8 mouse cellular contexts compared by ENCODE assay signal in the genomic region with DNA sequence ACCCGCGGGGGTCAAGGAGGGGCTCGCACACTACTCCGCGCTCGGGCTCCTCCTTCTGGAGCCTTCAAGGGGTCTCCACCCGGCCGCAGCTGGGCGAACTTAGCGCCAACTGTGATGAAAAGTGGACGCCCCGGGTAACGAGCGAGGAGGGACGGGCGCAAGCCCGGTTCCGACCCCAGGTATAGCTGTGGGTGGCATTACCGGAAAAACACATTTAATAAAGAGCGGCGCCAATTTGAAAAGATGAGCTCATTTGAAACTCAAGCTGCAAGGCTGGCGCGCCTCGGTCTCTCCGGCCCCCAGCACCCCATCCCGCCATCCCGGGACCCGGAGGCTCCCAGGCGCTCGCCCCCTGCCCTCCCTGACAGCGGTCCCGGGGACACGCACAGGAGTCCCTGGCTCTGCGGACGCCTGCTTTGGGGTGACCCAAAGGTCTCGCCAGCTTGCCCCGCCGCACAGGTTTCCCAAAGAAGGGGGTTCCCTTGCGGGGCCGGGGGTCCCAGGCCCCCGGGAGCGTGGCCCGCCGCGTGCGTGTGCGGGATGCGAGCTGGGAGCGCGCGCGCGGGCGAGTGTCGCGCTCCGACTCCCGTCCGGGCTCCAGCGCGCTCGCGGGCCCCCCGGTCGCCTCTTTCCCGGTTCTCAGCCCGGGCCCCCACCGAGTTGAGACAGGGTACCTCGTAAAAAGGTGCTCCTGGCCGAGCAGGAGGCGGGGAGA. TPM values are rescaled to one million over a fixed set of nuclear protein-coding genes. Genes with fewer than 3 reads are reported as not detected.
DNase-seq lines count a peak whose midpoint lies in the region; ATAC-seq lines count a peak whose summit lies in the region.

No protein-coding gene starts in this region.

- no peaks in the 10 kb centered on the region for H3K9me3 ChIP-seq in forebrain, embryonic 16.5 days (ENCODE audit: control insufficient read depth, low read length)
- no peaks in the 10 kb centered on the region for H3K9me3 ChIP-seq in kidney, embryonic 15.5 days (replicated peaks)
- no peaks in the 10 kb centered on the region for H3K9me3 ChIP-seq in midbrain, embryonic 11.5 days (ENCODE audit: control insufficient read depth, low read length)

- H3K9ac ChIP-seq in forebrain, embryonic 16.5 days (replicated peaks; ENCODE audit: low read depth, low read length), result peak overlapping the region; percentile 81
- peak overlapping the region; percentile 99 for H3K9ac ChIP-seq in kidney, embryonic 15.5 days
- peak overlapping the region; percentile 91 for H3K9ac ChIP-seq in midbrain, embryonic 11.5 days (ENCODE audit: low read length)

- intact Hi-C loops in left cerebral cortex, postnatal 4 days (cut with DNase I), result no loop called here

- peaks cover 12% of the 10 kb centered on the region for H3K4me1 ChIP-seq in forebrain, embryonic 16.5 days (replicated peaks; ENCODE audit: control insufficient read depth, insufficient read depth, low read length)
- H3K4me1 ChIP-seq in kidney, embryonic 15.5 days, result peaks cover 24% of the 10 kb centered on the region
- H3K4me1 ChIP-seq in midbrain, embryonic 11.5 days (ENCODE audit: control insufficient read depth, insufficient read depth, low read length), result peaks cover 18% of the 10 kb centered on the region

- no peaks in the 10 kb centered on the region for H3K36me3 ChIP-seq in forebrain, embryonic 16.5 days (ENCODE audit: control insufficient read depth, insufficient read depth)
- no peaks in the 10 kb centered on the region for H3K36me3 ChIP-seq in kidney, embryonic 15.5 days
- no peaks in the 10 kb centered on the region for H3K36me3 ChIP-seq in midbrain, embryonic 11.5 days (ENCODE audit: control insufficient read depth, insufficient read depth, low read length)

- under 1% methylated on average over 61 of the region's 71 CpGs for WGBS in forebrain, embryonic 16.5 days
- under 1% methylated on average over 66 of the region's 71 CpGs for WGBS in kidney, embryonic 15.5 days
- under 1% methylated on average over 71 of the region's 71 CpGs for WGBS in midbrain, embryonic 11.5 days

- ATAC-seq in forebrain, embryonic 16.5 days, result peak; percentile 16; the same call in 1 of the 2 replicates
- ATAC-seq in kidney, embryonic 15.5 days (replicated peaks; ENCODE audit: low FRiP score), result 0 out of 2 replicates have a peak, but pooled peaks have one; percentile 38
- ATAC-seq in midbrain, embryonic 11.5 days (ENCODE audit: low FRiP score), result peak; percentile 47; the same call in 1 of the 2 replicates

- peak overlapping the region; percentile 80 for H3K4me3 ChIP-seq in forebrain, embryonic 16.5 days (replicated peaks; ENCODE audit: low read length)
- peak overlapping the region; percentile 100 for H3K4me3 ChIP-seq in kidney, embryonic 15.5 days (replicated peaks)
- H3K4me3 ChIP-seq in midbrain, embryonic 11.5 days (ENCODE audit: low read depth, low read length), result peak overlapping the region; percentile 95

- H3K4me2 ChIP-seq in forebrain, embryonic 16.5 days (ENCODE audit: low read length), result peak overlapping the region; percentile 88
- H3K4me2 ChIP-seq in kidney, embryonic 15.5 days, result peak overlapping the region; percentile 89
- peak overlapping the region; percentile 74 for H3K4me2 ChIP-seq in midbrain, embryonic 11.5 days

- peak; percentile 30 for DNase-seq in left cerebral cortex, postnatal 4 days
- no peak for DNase-seq in left cerebral cortex, adult 18-20 months (ENCODE audit: low spot score in 2 of 2)
- DNase-seq in adrenal gland, postnatal 10 days, result peak; percentile 58
- DNase-seq in midbrain, embryonic 11.5 days (ENCODE audit: low spot score, missing footprints), result peak; percentile 98
- DNase-seq in urinary bladder, postnatal 14 days (ENCODE audit: low spot score), result peak; percentile 28
- no peak for DNase-seq in left cerebral cortex, adult 11 months (ENCODE audit: low spot score)

- peak overlapping the region; percentile 83 for H3K27ac ChIP-seq in forebrain, embryonic 16.5 days (ENCODE audit: low read length)
- H3K27ac ChIP-seq in kidney, embryonic 15.5 days, result peak overlapping the region; percentile 96
- peak overlapping the region; percentile 87 for H3K27ac ChIP-seq in midbrain, embryonic 11.5 days (ENCODE audit: low read depth, low read length)

- H3K27me3 ChIP-seq in forebrain, embryonic 16.5 days (replicated peaks; ENCODE audit: control insufficient read depth, insufficient read depth, low read length), result 0 out of 2 replicates have a peak, but pooled peaks cover 2% of the 10 kb centered on the region
- no peaks in the 10 kb centered on the region for H3K27me3 ChIP-seq in kidney, embryonic 15.5 days
- no peaks in the 10 kb centered on the region for H3K27me3 ChIP-seq in midbrain, embryonic 11.5 days (ENCODE audit: control insufficient read depth, insufficient read depth, low read length)

RNA-seq across cellular contexts. Expression of a gene that starts 1.6 kb away (rescaled TPM):
- total RNA-seq in left cerebral cortex, postnatal 4 days (2021), result 10 to 100 TPM in 1 of 2 experiments, 1 to 10 TPM in 1; 7.1 to 10.0 TPM
- total RNA-seq in left cerebral cortex, adult 18-20 months (2021), result under 1 TPM; 0.68 to 1.00 TPM
- 10 to 100 TPM; 15.8 to 21.8 TPM for total RNA-seq in adrenal gland, postnatal 10 days (2021)
- polyA plus RNA-seq in forebrain, embryonic 16.5 days (2015; fragmentation: Nextera tagmentation; extraction: Ambion mirVana), result 22.7 and 23.2 TPM in 2 replicates
- polyA plus RNA-seq in kidney, embryonic 15.5 days (2015; fragmentation: Nextera tagmentation; extraction: Ambion mirVana), result 97.9 and 103 TPM in 2 replicates
- polyA plus RNA-seq in midbrain, embryonic 11.5 days (2014; fragmentation: Nextera tagmentation; extraction: Ambion mirVana), result 108 and 109 TPM in 2 replicates

Comparison
In these comparisons a context has a peak if more than half of its experiments do, and no peak if none do; other contexts are left out.
1. DNase-seq: peak in left cerebral cortex, postnatal 4 days (single experiment), adrenal gland, postnatal 10 days (single experiment), midbrain, embryonic 11.5 days (single experiment) and urinary bladder, postnatal 14 days (single experiment); none in left cerebral cortex, adult 18-20 months (0 of 2) and left cerebral cortex, adult 11 months (single experiment).
2. RNA of a gene that starts 1.6 kb away (total RNA-seq): 15.8 to 21.8 TPM in adrenal gland, postnatal 10 days and 7.1 to 10.0 TPM in left cerebral cortex, postnatal 4 days; 0.68 to 1.00 TPM in left cerebral cortex, adult 18-20 months; every median in the first group is over 4 times any median in the second.
3. Peak in every context shown above with its lines, with median percentiles within 50 percentile points of each other: ATAC-seq, H3K27ac ChIP-seq, H3K4me2 ChIP-seq, H3K4me3 ChIP-seq and H3K9ac ChIP-seq.